Mouse (Mus musculus): ENCODE results near the gene Olfr177.

- TF ChIP-seq CTCF (IDR thresholded peaks at IDR 0.05; ENCODE audit: control insufficient read depth, insufficient read depth, insufficient replicate concordance, low read depth, low read length) (no peak), POLR2A (IDR thresholded peaks at IDR 0.05; ENCODE audit: control insufficient read depth, low read depth, low read length) (no peak)
Measured at GRCm38 (mm10) chr16:58891963-58892362, 17.4 kb upstream of the Olfr177 start, which contains the start of gene Olfr178.

Data from testis, adult 2 months (tissue).